Mouse (Mus musculus) erythroblast, embryonic 14.5 days (primary cell): Measurements from ENCODE around the gene Osgepl1. TPM values are rescaled to one million over a fixed set of nuclear protein-coding genes. Genes with fewer than 3 reads are reported as not detected.
"Not testable (repeated sequence)": the region's sequence is repeated elsewhere in the genome, so short reads cannot be mapped to it uniquely, and the experiment has no call there.

Experiments used
- H3K27me3 ChIP-seq: 2 replicates; pipeline ENCODE4 v1.6.1; 2012; ENCODE audit warnings: inconsistent platforms; ENCODE audit not compliant: control insufficient read depth
- H3K36me3 ChIP-seq: 2 replicates; pipeline ENCODE4 v1.6.1; 2012; ENCODE audit warnings: mild to moderate bottlenecking, inconsistent platforms; ENCODE audit not compliant: control insufficient read depth
- H3K4me1 ChIP-seq: 2 replicates; pipeline ENCODE4 v1.6.1; 2012; ENCODE audit warnings: inconsistent platforms; ENCODE audit not compliant: control insufficient read depth
- H3K4me3 ChIP-seq: replicated peaks from 2 replicates; pipeline ENCODE3; 2012; ENCODE audit warnings: moderate library complexity, mild to moderate bottlenecking, inconsistent platforms
- H3K9me3 ChIP-seq: 2 replicates; pipeline ENCODE4 v1.6.1; 2012; ENCODE audit warnings: low read length, inconsistent platforms, mixed read lengths; ENCODE audit not compliant: control insufficient read depth
- GATA1 ChIP-seq: IDR thresholded peaks from 2 replicates; pipeline ENCODE4 v1.6.1; 2012; ENCODE audit warnings: low read length, inconsistent platforms, mixed read lengths
- TAL1 ChIP-seq: IDR thresholded peaks from 3 replicates; pipeline ENCODE4 v1.6.1; 2012; ENCODE audit warnings: low read length, inconsistent platforms, mixed read lengths
- polyA plus RNA-seq: library from polyadenylated mRNA; stranded (reverse); fragments of >175 nt; gene quantifications from 2 replicates; pipeline ENCODE4 v1.2.3, GENCODE M21; 2012

The Osgepl1 gene
- polyA plus RNA-seq, 1 experiment, result 0.30 TPM

- H3K27me3 ChIP-seq, result no peaks in the 10 kb centered on the region
- H3K4me3 ChIP-seq, result no peak overlapping the region
- H3K36me3 ChIP-seq, result peaks cover 64% of the 10 kb centered on the region
- H3K9me3 ChIP-seq, result no peaks in the 10 kb centered on the region
- peaks cover 28% of the 10 kb centered on the region for H3K4me1 ChIP-seq
- TF ChIP-seq TAL1, result no peak
- TF ChIP-seq GATA1, result no peak
Observed at GRCm38 (mm10) chr1:53323254-53323653, 9.8 kb downstream of the Osgepl1 start.

GRCm38 (mm10) chr1:53324277-53324676 lies 10.9 kb downstream of the Osgepl1 start:
- TF ChIP-seq GATA1 (no peak), TAL1 (no peak)
- Histone ChIP-seq H3K9me3 (no peaks in the 10 kb centered on the region), H3K4me1 (peaks cover 30% of the 10 kb centered on the region), H3K27me3 (no peaks in the 10 kb centered on the region), H3K36me3 (peaks cover 55% of the 10 kb centered on the region), H3K4me3 (no peak overlapping the region)

- H3K36me3 ChIP-seq, result peaks cover 49% of the 10 kb centered on the region
- TF ChIP-seq GATA1 (no peak), TAL1 (no peak)
- no peaks in the 10 kb centered on the region for H3K27me3 ChIP-seq
- peaks cover 30% of the 10 kb centered on the region for H3K4me1 ChIP-seq
- H3K4me3 ChIP-seq, result no peak overlapping the region
- H3K9me3 ChIP-seq, result no peaks in the 10 kb centered on the region
Observed at GRCm38 (mm10) chr1:53324827-53325494, 11.5 kb downstream of the Osgepl1 start.

GRCm38 (mm10) chr1:53333527-53333926 lies 20.1 kb downstream of the Osgepl1 start:
- not testable (repeated sequence) for H3K36me3 ChIP-seq, H3K9me3 ChIP-seq, H3K27me3 ChIP-seq, H3K4me3 ChIP-seq
- peaks cover 40% of the 10 kb centered on the region for H3K4me1 ChIP-seq

- no peak for TF ChIP-seq TAL1
- no peak for TF ChIP-seq GATA1
- no peak overlapping the region for H3K4me3 ChIP-seq
- H3K36me3 ChIP-seq, result no peaks in the 10 kb centered on the region; the same call in 1 of the 2 replicates
- H3K4me1 ChIP-seq, result peaks cover 41% of the 10 kb centered on the region
- no peaks in the 10 kb centered on the region for H3K27me3 ChIP-seq
- peaks cover 5% of the 10 kb centered on the region for H3K9me3 ChIP-seq
Observed at GRCm38 (mm10) chr1:53335465-53335864, 22.0 kb downstream of the Osgepl1 start.

GRCm38 (mm10) chr1:53337403-53337802 lies 24.0 kb downstream of the Osgepl1 start:
- H3K36me3 ChIP-seq, result peaks cover 13% of the 10 kb centered on the region
- peaks cover 41% of the 10 kb centered on the region for H3K4me1 ChIP-seq
- H3K4me3 ChIP-seq, H3K27me3 ChIP-seq: not testable (repeated sequence)
- H3K9me3 ChIP-seq, result peaks cover 11% of the 10 kb centered on the region

GRCm38 (mm10) chr1:53341071-53341470 lies 27.6 kb downstream of the Osgepl1 start:
- H3K27me3 ChIP-seq, result no peaks in the 10 kb centered on the region
- peaks cover 6% of the 10 kb centered on the region for H3K9me3 ChIP-seq
- H3K36me3 ChIP-seq, result peaks cover 42% of the 10 kb centered on the region
- peaks cover 17% of the 10 kb centered on the region for H3K4me1 ChIP-seq
- H3K4me3 ChIP-seq, result no peak overlapping the region
- TF ChIP-seq TAL1 (no peak), GATA1 (no peak)

GRCm38 (mm10) chr1:53352327-53353261 lies 39.2 kb downstream of the Osgepl1 start, which contains the start of the genes Asdurf, Gm28551 and Asnsd1:
TSS of gene Asdurf (minus strand) at chr1:53352619.
TSS of gene Gm28551 (minus strand) at chr1:53352667.
TSS of gene Asnsd1 (minus strand) at chr1:53352752.
- H3K27me3 ChIP-seq, result no peaks in the 10 kb centered on the region
- peaks cover 26% of the 10 kb centered on the region for H3K36me3 ChIP-seq
- H3K4me3 ChIP-seq, result peak within 1 kb of the TSS; percentile 78
- H3K4me1 ChIP-seq, result peaks cover 10% of the 10 kb centered on the region
- TF ChIP-seq GATA1 (no peak), TAL1 (no peak)
- no peaks in the 10 kb centered on the region for H3K9me3 ChIP-seq

- no peaks in the 10 kb centered on the region for H3K27me3 ChIP-seq
- H3K4me1 ChIP-seq, result no peaks in the 10 kb centered on the region
- H3K4me3 ChIP-seq, result no peak overlapping the region
- H3K36me3 ChIP-seq, result no peaks in the 10 kb centered on the region
- TF ChIP-seq GATA1, result no peak
- no peak for TF ChIP-seq TAL1
- H3K9me3 ChIP-seq, result no peaks in the 10 kb centered on the region
Observed at GRCm38 (mm10) chr1:53358988-53359387, 45.6 kb downstream of the Osgepl1 start.

Other genes starting within 250 kb of the Osgepl1 start
- not detected in 2 replicates for gene 1700019A02Rik, start 126.0 kb upstream of the Osgepl1 start, polyA plus RNA-seq
- gene Pms1, start 16.6 kb upstream of the Osgepl1 start, polyA plus RNA-seq, result 0.18 TPM in 1 of 2 replicates, not detected in the other
- gene Ormdl1, start 16.5 kb upstream of the Osgepl1 start, polyA plus RNA-seq, result 0.08 and 0.10 TPM in 2 replicates
- not detected in 2 replicates for gene Gm28778, start 16.5 kb upstream of the Osgepl1 start, polyA plus RNA-seq
- gene Asdurf, start 39.0 kb downstream of the Osgepl1 start, polyA plus RNA-seq, result 1.4 TPM in 1 of 2 replicates, not detected in the other
- not detected in 2 replicates for gene Gm28551, start 39.0 kb downstream of the Osgepl1 start, polyA plus RNA-seq
- gene Asnsd1, start 39.1 kb downstream of the Osgepl1 start, polyA plus RNA-seq, result 1.4 and 1.8 TPM in 2 replicates